Mouse (Mus musculus) thymus, adult 2 months (tissue): ENCODE data around the gene Smc2.
A peak's percentile ranks its signal among the peaks of the same experiment; 100 is the strongest.

Experiments used
- CTCF ChIP-seq: fragments of 200-500 bp; IDR thresholded peaks from 2 replicates; pipeline ENCODE4 v1.5.1; 2012; ENCODE audit warnings: mild to moderate bottlenecking, control low read depth, low read length, moderate library complexity, borderline replicate concordance; ENCODE audit not compliant: control insufficient read depth, poor library complexity, insufficient read depth; ENCODE audit errors: extremely low read depth
- POLR2A ChIP-seq: fragments of 200-500 bp; IDR thresholded peaks from 2 replicates; pipeline ENCODE4 v1.6.1; 2012; ENCODE audit warnings: mild to moderate bottlenecking, low read length, control low read depth, moderate library complexity; ENCODE audit not compliant: control insufficient read depth, poor library complexity, insufficient read depth; ENCODE audit errors: extremely low read depth

- TF ChIP-seq POLR2A (peak; percentile 48; the same call in 1 of the 2 replicates), CTCF (no peak)
Observed at GRCm38 (mm10) chr4:52438886-52439664, at the start of gene Smc2.
